Comparison of ENCODE assay signal across 8 mouse cellular contexts in genomic region chr7:30121308-30122187, GRCm38 (mm10). TPM values are rescaled to one million over a fixed set of nuclear protein-coding genes. Genes with fewer than 3 reads are reported as not detected.
DNase-seq lines count a peak whose midpoint lies in the region; ATAC-seq and TF ChIP-seq lines count a peak whose summit lies in the region.

TSS of gene Zfp382 (plus strand) at chr7:30121942.

- no peaks in the 10 kb centered on the region for H3K9me3 ChIP-seq in hindbrain, postnatal 0 days (ENCODE audit: low read length)

- peaks cover 4% of the 10 kb centered on the region; the same call in 1 of the 2 replicates for H3K4me1 ChIP-seq in hindbrain, postnatal 0 days (ENCODE audit: insufficient read depth, low read length)

- peaks cover 42% of the 10 kb centered on the region for H3K79me2 ChIP-seq in macrophage (ENCODE audit: inconsistent target)

- peak; percentile 95 for DNase-seq in gastrocnemius, adult 2 months
- DNase-seq in hindbrain, postnatal 0 days (ENCODE audit: low spot score): peak; percentile 96
- DNase-seq in left cerebral cortex, adult 2 months (ENCODE audit: extremely low spot score in 1 of 2, low spot score in 2 of 2): peak; percentile 89 to 91
- peak; percentile 87 for DNase-seq in retina, postnatal 7 days (ENCODE audit: low read depth, low spot score)
- peak; percentile 66 to 83 for DNase-seq in urinary bladder, adult 18-20 months (ENCODE audit: low spot score in 2 of 2)

- H3K27ac ChIP-seq in gastrocnemius, adult 2 months: peak within 1 kb of the TSS; percentile 92
- peak within 1 kb of the TSS; percentile 84 for H3K27ac ChIP-seq in hindbrain, postnatal 0 days
- H3K27ac ChIP-seq in left cerebral cortex, adult 2 months: peak within 1 kb of the TSS; percentile 83
- peak within 1 kb of the TSS; percentile 68 for H3K27ac ChIP-seq in macrophage

- H3K27me3 ChIP-seq in hindbrain, postnatal 0 days (ENCODE audit: insufficient read depth, low read length): no peaks in the 10 kb centered on the region

- H3K4me3 ChIP-seq in gastrocnemius, adult 2 months: peak within 1 kb of the TSS; percentile 95
- peak within 1 kb of the TSS; percentile 78 for H3K4me3 ChIP-seq in hindbrain, postnatal 0 days (ENCODE audit: low read length)
- H3K4me3 ChIP-seq in left cerebral cortex, adult 2 months: peak within 1 kb of the TSS; percentile 96
- H3K4me3 ChIP-seq in macrophage (ENCODE audit: inconsistent target): peak within 1 kb of the TSS; percentile 90

- intact Hi-C loops in gastrocnemius, adult 2 months (cut with DNase I): no loop called here
- intact Hi-C loops in left cerebral cortex, adult 2 months (cut with DNase I): loop anchor here (1.0 kb wide), 1 partner anchor 22 kb away; no protein-coding TSS in a partner anchor

- H3K9ac ChIP-seq in hindbrain, postnatal 0 days (replicated peaks; ENCODE audit: low read length): peak within 1 kb of the TSS; percentile 78

- peak within 1 kb of the TSS; percentile 73 for H3K4me2 ChIP-seq in hindbrain, postnatal 0 days (ENCODE audit: low read depth, low read length)

- H3K36me3 ChIP-seq in hindbrain, postnatal 0 days (ENCODE audit: insufficient read depth, low read length): no peaks in the 10 kb centered on the region
- peaks cover 11% of the 10 kb centered on the region; the same call in 1 of the 2 replicates for H3K36me3 ChIP-seq in macrophage (ENCODE audit: inconsistent target)

- WGBS in hindbrain, postnatal 0 days: under 1% methylated on average over 61 of the region's 61 CpGs
- 1% methylated on average over 61 of the region's 61 CpGs for WGBS in macrophage (ENCODE audit: missing documents)

- peak; percentile 87 for ATAC-seq in activated CD4-positive, CD25-positive, alpha-beta regulatory T cell, adult 4 months
- peak; percentile 95 for ATAC-seq in common myeloid progenitor, adult 5-6 weeks (replicated peaks; ENCODE audit: low read depth, poor library complexity, severe bottlenecking)
- ATAC-seq in hindbrain, postnatal 0 days: peak; percentile 97

- TF ChIP-seq CTCF in gastrocnemius, adult 2 months (IDR thresholded peaks at IDR 0.05): no peak
- TF ChIP-seq CTCF in hindbrain, postnatal 0 days (IDR thresholded peaks at IDR 0.05; ENCODE audit: low read depth): no peak
- TF ChIP-seq CTCF in left cerebral cortex, adult 2 months (IDR thresholded peaks at IDR 0.05): peak; percentile 9; the same call in 1 of the 2 replicates

RNA-seq across cellular contexts. Expression of gene Zfp382, which starts in this region (rescaled TPM):
- polyA plus RNA-seq in activated CD4-positive, CD25-positive, alpha-beta regulatory T cell, adult 4 months (2017; shearing (Covaris generic)): 10 to 100 TPM; 11.8 to 13.4 TPM
- total RNA-seq in common myeloid progenitor, adult 5-6 weeks (2017): 5.1 and 6.8 TPM in 2 replicates
- 1 to 10 TPM; 1.1 to 1.3 TPM for total RNA-seq in gastrocnemius, adult 2 months (2021)
- 7.5 and 12.7 TPM in 2 replicates for total RNA-seq in hindbrain, postnatal 0 days (2014; rRNA removed)
- 11.9 and 13.2 TPM in 2 replicates for polyA plus RNA-seq in hindbrain, postnatal 0 days (2015; fragmentation: Nextera tagmentation; extraction: Ambion mirVana)
- 10 to 100 TPM; 34.3 to 37.8 TPM for total RNA-seq in left cerebral cortex, adult 2 months (2021)
- total RNA-seq in macrophage (2018; cell fraction: chromatin; rRNA removed): 10 to 100 TPM in 25 of 26 experiments, 1 to 10 TPM in 1; 9.2 to 73.6 (median 23.7) TPM
- total RNA-seq in macrophage (2018; cell fraction: cytosol; rRNA removed): 10 to 100 TPM in 3 of 26 experiments, 1 to 10 TPM in 23; 1.9 to 21.1 (median 5.3) TPM
- 10 to 100 TPM in 24 of 26 experiments, 1 to 10 TPM in 2; 7.4 to 76.0 (median 16.5) TPM for total RNA-seq in macrophage (2018; cell fraction: nucleus; rRNA removed)
- polyA plus RNA-seq in macrophage (2018): 4.3 to 6.3 TPM (median 4.8 TPM) in 3 replicates

Comparison
In these comparisons a context has a peak if more than half of its experiments do, and no peak if none do; other contexts are left out.
1. Peak in every context shown above with its lines: DNase-seq, ATAC-seq, H3K4me3 ChIP-seq and H3K27ac ChIP-seq.